Mouse (Mus musculus) brain, adult 2 months (tissue): ENCODE measurements around the gene Cep57l1.

Source experiments
- DNase-seq: peaks from one replicate; pipeline ENCODE4 v3.0.0; 2011; ENCODE audit warnings: low read depth, low spot score

Gene Cep57l1

DNA sequence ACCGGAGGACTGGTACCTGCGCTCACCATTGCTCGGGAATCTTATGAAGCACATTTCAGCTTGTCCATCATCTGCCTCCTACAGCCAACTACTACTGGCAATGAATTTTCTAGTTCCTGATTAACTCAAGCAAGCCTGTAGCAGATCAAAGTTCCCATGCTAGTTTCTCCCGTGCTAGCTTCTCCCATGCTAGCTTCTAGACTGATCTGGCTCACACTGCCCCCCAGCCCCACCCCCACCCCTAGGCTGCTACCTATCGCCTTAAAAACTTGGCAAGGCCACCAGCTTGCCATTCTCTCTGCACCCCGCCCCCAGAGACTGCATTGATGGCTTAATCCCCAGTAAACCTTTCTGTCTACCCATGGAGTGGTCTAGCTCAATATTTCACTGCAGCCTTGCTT is 133.0 kb downstream of the Cep57l1 start:
- no peak for DNase-seq

DNA sequence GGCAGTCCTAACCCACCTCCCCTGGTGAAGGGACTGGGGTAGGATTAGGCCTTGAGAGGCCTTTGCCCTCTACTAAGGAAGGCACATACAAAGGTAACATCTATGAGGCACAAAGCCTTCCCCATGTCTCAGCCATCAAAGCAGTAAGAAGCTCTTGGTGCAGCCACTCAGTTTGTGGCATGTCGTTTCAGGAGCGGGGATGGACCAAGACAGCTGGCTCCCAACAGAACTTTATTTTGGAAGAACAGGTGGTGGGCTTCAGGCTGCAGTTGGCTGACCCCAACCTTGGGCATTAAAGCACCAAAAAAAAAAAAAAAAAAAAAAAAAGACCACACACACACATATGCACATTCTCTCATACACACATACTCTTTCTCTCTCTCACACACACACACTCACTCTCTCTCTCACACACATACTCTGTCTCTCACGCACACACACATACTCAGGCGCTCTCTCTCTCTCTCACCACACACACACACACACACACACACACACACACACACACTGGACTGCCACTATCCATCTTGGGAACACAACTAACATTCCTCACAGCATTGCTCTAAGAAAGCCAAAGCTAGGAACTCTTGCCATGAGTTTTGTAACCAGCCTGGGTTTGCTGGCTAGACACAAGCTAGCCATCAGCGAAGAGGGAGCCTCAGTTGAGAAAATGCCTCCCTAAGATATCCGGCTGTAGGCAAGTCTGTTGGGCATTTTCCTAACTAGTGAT is 133.7 kb downstream of the Cep57l1 start:
- no peak for DNase-seq

DNA sequence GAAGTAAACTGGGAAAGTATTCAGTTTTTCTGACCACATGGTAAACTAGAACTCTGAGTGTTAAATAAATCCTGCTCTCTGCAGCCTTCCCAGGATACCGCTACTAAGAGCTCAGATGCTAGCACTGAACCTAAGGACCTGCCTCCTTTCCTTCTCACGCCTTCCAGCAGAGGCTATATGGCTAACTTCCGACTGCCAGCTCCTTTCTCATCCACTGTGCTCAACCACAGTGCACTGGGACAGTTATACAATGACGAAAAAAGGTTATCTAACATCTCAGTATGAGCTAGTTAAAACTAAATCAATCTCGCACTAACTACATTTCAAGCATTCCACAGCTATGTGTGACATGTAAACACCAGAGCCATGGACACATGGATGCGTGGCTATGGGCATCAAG is 134.4 kb downstream of the Cep57l1 start:
- DNase-seq, result no peak

DNA sequence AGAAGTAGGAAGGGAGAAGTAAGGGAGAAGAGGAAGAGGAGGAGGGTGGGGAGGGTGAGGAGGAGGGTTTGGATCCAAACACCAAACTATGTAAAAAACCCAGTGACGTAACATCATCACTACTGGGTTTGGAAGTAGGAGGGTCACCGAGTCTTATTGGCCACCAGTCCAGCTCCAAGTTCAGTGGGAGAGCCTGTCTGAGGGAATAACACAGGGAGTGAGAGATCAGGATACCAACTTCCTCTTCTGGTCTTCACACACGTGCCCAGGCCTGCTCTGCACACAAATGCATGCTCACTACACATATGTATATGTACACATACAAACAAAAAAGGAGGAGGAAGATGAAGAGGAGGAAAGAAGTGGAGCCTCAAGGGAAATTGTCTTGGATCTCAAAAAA is 135.3 kb downstream of the Cep57l1 start:
- no peak for DNase-seq

DNA sequence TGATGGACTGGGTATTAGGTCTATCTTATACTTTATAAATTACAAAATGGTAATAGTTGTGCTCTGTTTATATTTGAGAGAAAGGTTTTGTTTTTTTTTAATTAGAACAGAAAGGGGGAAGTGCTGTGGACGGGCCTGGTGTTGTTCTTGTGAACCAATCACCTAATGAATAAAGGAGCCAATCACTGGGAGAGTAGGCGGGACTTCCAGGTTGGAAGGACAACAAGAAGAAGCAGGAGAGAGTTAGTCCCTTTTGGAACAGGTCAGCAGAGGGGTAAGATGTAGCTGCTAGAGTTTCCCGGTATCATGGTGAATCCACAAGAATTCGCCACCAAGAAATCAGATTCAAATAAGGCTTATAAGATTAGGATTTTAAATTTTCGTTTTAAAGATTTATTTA is 139.5 kb downstream of the Cep57l1 start:
- no peak for DNase-seq
